Mouse (Mus musculus) liver, adult 2 months (tissue): ENCODE data around the gene D8Ertd738e.

Source experiments
- CTCF ChIP-seq: fragments of 200-500 bp; IDR thresholded peaks from 2 replicates; pipeline ENCODE4 v1.5.1; 2011; ENCODE audit warnings: low read depth, low read length, control low read depth
- POLR2A ChIP-seq: fragments of 200-500 bp; IDR thresholded peaks from 2 replicates; pipeline ENCODE4 v1.6.1; 2011; ENCODE audit warnings: low read length, control low read depth; ENCODE audit not compliant: insufficient read depth; ENCODE audit errors: extremely low read depth

- no peak for TF ChIP-seq CTCF
- no peak for TF ChIP-seq POLR2A
These were observed 37.5 kb downstream of the D8Ertd738e start for GRCm38 (mm10) chr8:84211881-84212563.
